In the genomic region with DNA sequence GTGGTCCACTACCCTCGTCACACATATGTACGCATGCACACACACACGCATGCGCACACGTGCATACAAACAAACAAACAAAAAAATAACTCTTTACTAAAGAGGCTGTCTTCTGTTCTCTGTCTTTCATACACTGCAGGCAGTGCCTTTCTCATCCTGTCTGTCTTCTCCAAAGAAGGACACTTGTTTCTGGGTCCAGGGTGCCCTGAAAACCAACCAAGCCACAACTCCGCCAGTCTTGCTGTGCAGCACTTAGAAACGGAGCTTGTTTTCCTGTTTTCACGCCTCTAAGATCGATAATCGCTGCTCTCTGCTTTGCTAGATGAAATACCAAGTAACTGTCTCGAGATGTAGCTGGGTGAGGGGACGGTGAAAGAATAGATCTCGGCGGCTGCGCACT, we compare ENCODE assay signal across 21 mouse cellular contexts.
DNase-seq lines count a peak whose midpoint lies in the region; ATAC-seq lines count a peak whose summit lies in the region.
"Had no signal": no experiment of that assay in that cellular context is flagged by ENCODE, and none has a peak within 500 bp of the region (broad histone marks: within the 10 kb centered on the region; RNA-seq: fewer than 3 reads in every experiment).

No protein-coding gene starts in this region.

- H3K27ac ChIP-seq in heart, embryonic 13.5 days (replicated peaks): no peak overlapping the region
- H3K27ac ChIP-seq in midbrain, embryonic 10.5 days (replicated peaks): peak overlapping the region; percentile 28; the same call in 1 of the 2 replicates
- no peak overlapping the region for H3K27ac ChIP-seq in midbrain, embryonic 15.5 days
- no peak overlapping the region; the same call in 1 of the 2 replicates for H3K27ac ChIP-seq in embryonic facial prominence, embryonic 13.5 days
- H3K27ac ChIP-seq: forebrain, embryonic 13.5 days; hindbrain, embryonic 15.5 days had no signal

- intact Hi-C loops in heart, postnatal 25 days (cut with DNase I): no loop called here

- no peak for DNase-seq in heart, postnatal 25 days (ENCODE audit: low spot score)
- no peak for DNase-seq in midbrain, embryonic 10.5 days (ENCODE audit: low spot score)
- DNase-seq in lung, postnatal 14 days: no peak
- no peak for DNase-seq in natural killer cell, adult 2 months (ENCODE audit: low spot score in 2 of 2)
- DNase-seq: adrenal gland, postnatal 14 days; cerebellum, adult 11-12 months; cerebellum, adult 9-11 months; cerebellum, postnatal 36 days; forebrain, postnatal 0 days; gastrocnemius, postnatal 14 days; heart, postnatal 4 days had no signal

- H3K36me3 ChIP-seq in heart, embryonic 13.5 days: no peaks in the 10 kb centered on the region
- H3K36me3 ChIP-seq in midbrain, embryonic 10.5 days: no peaks in the 10 kb centered on the region
- H3K36me3 ChIP-seq in midbrain, embryonic 15.5 days (replicated peaks): no peaks in the 10 kb centered on the region
- no peaks in the 10 kb centered on the region for H3K36me3 ChIP-seq in embryonic facial prominence, embryonic 13.5 days
- H3K36me3 ChIP-seq: hindbrain, embryonic 15.5 days had no signal

- no peaks in the 10 kb centered on the region for H3K27me3 ChIP-seq in heart, embryonic 13.5 days (replicated peaks)
- no peaks in the 10 kb centered on the region for H3K27me3 ChIP-seq in midbrain, embryonic 10.5 days (ENCODE audit: low read depth, poor library complexity, severe bottlenecking)
- no peaks in the 10 kb centered on the region for H3K27me3 ChIP-seq in midbrain, embryonic 15.5 days (replicated peaks)
- H3K27me3 ChIP-seq in embryonic facial prominence, embryonic 13.5 days: no peaks in the 10 kb centered on the region
- H3K27me3 ChIP-seq: CH12.LX; forebrain, embryonic 13.5 days; hindbrain, embryonic 15.5 days; Patski had no signal

- peak overlapping the region; percentile 6; the same call in 1 of the 2 replicates for H3K9ac ChIP-seq in heart, embryonic 13.5 days
- H3K9ac ChIP-seq in midbrain, embryonic 15.5 days: no peak overlapping the region
- peak overlapping the region; percentile 27; the same call in 1 of the 2 replicates for H3K9ac ChIP-seq in embryonic facial prominence, embryonic 13.5 days
- H3K9ac ChIP-seq: forebrain, embryonic 13.5 days; forebrain, postnatal 0 days; hindbrain, embryonic 15.5 days had no signal

- peaks cover 56% of the 10 kb centered on the region for H3K4me1 ChIP-seq in heart, embryonic 13.5 days
- H3K4me1 ChIP-seq in midbrain, embryonic 10.5 days: peaks cover 39% of the 10 kb centered on the region
- peaks cover 18% of the 10 kb centered on the region; the same call in 1 of the 2 replicates for H3K4me1 ChIP-seq in midbrain, embryonic 15.5 days
- peaks cover 56% of the 10 kb centered on the region for H3K4me1 ChIP-seq in embryonic facial prominence, embryonic 13.5 days

- H3K4me3 ChIP-seq in heart, embryonic 13.5 days: no peak overlapping the region
- H3K4me3 ChIP-seq in midbrain, embryonic 10.5 days: no peak overlapping the region
- H3K4me3 ChIP-seq in midbrain, embryonic 15.5 days: no peak overlapping the region
- no peak overlapping the region for H3K4me3 ChIP-seq in embryonic facial prominence, embryonic 13.5 days
- H3K4me3 ChIP-seq: forebrain, embryonic 13.5 days; hindbrain, embryonic 15.5 days had no signal

- no peak for ATAC-seq in heart, embryonic 13.5 days (ENCODE audit: extremely low read depth, insufficient number of reproducible peaks, low FRiP score, low TSS enrichment)
- ATAC-seq in midbrain, embryonic 15.5 days (replicated peaks): no peak
- ATAC-seq in embryonic facial prominence, embryonic 13.5 days (ENCODE audit: insufficient number of reproducible peaks, insufficient read depth, low FRiP score, low TSS enrichment, low read depth): no peak
- ATAC-seq: activated CD4-positive, CD25-positive, alpha-beta regulatory T cell, adult 4 months; forebrain, embryonic 13.5 days; forebrain, postnatal 0 days; inflammation-experienced regulatory T-cells, adult 6 months; intestine, postnatal 0 days; Patski had no signal

- peak overlapping the region; percentile 10; the same call in 1 of the 2 replicates for H3K4me2 ChIP-seq in heart, embryonic 13.5 days
- H3K4me2 ChIP-seq in midbrain, embryonic 15.5 days: no peak overlapping the region
- no peak overlapping the region for H3K4me2 ChIP-seq in embryonic facial prominence, embryonic 13.5 days
- H3K4me2 ChIP-seq: forebrain, embryonic 13.5 days; hindbrain, embryonic 15.5 days had no signal

- no peaks in the 10 kb centered on the region for H3K9me3 ChIP-seq in heart, embryonic 13.5 days
- H3K9me3 ChIP-seq in midbrain, embryonic 10.5 days (replicated peaks): no peaks in the 10 kb centered on the region
- no peaks in the 10 kb centered on the region for H3K9me3 ChIP-seq in midbrain, embryonic 15.5 days
- H3K9me3 ChIP-seq in embryonic facial prominence, embryonic 13.5 days: no peaks in the 10 kb centered on the region
- H3K9me3 ChIP-seq: forebrain, embryonic 13.5 days; hindbrain, embryonic 15.5 days had no signal

- 77% methylated on average over 15 of the region's 15 CpGs for WGBS in heart, embryonic 13.5 days
- 91% methylated on average over 15 of the region's 15 CpGs for WGBS in midbrain, embryonic 10.5 days
- 85% methylated on average over 15 of the region's 15 CpGs for WGBS in midbrain, embryonic 15.5 days
- 67% methylated on average over 15 of the region's 15 CpGs for WGBS in embryonic facial prominence, embryonic 13.5 days
